Mouse (Mus musculus) mesoderm, embryonic 11.5 days (tissue): Measurements from ENCODE around the gene Gm7075.
"Not testable (repeated sequence)": the region's sequence is repeated elsewhere in the genome, so short reads cannot be mapped to it uniquely, and the experiment has no call there.

ENCODE experiments used
- DNase-seq: peaks from one replicate; pipeline ENCODE4 v3.0.0-alpha.2; 2012; ENCODE audit warnings: low read depth, low spot score

Gene Gm7075

DNA sequence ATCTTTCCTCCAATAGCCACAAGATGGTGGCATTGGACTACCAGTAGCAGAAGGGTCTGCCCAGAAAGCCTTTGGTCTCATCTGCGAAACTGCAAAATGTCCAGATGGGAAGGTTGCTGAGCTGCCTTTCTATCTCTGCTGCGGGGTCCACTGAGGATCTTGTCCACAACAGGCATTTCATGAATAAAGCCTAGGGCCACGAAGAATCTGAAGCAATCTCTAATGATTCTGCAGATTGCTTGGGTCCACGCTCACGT is 1.1 kb upstream of the Gm7075 start:
- no peak for DNase-seq

DNA sequence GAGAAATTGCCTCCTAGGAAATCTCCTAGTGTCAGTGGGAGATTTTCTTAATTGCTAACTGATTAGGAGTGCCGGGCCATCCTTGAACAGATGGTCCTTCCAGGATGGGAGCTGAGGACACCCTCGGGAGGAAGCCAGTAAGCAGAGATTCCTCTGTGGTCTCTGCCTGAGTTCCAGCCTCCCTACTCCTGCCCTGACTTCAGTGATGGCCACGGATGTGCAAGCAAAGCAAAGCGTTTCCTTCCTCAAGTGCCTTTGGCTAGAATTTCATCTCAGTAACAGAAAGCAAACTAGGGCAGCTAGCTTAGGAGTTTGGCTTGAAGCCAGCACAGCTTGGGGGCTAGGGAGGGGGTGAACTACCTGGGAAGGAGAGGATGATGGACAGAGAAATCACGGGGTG is 4.5 kb downstream of the Gm7075 start:
- DNase-seq, result no peak

DNA sequence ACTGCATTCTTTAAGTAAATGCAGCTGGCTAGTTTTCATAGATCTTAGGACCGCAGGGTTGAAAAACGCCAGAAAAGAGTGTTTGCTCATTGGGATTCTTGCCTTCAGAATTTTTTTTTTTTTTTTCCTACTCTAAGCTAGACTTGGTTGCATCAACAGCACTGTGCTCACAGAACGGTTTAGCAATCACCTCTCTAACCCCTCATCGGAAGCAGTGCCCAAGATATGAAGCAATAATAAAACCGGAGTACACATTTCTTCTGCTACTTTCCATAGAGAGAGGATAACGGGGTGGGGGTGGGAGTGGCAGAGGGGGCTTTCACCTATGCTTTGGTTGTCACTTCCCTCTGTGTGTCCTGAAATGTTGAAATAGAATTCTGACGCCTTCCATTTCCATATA is 5.7 kb downstream of the Gm7075 start:
- no peak for DNase-seq

DNA sequence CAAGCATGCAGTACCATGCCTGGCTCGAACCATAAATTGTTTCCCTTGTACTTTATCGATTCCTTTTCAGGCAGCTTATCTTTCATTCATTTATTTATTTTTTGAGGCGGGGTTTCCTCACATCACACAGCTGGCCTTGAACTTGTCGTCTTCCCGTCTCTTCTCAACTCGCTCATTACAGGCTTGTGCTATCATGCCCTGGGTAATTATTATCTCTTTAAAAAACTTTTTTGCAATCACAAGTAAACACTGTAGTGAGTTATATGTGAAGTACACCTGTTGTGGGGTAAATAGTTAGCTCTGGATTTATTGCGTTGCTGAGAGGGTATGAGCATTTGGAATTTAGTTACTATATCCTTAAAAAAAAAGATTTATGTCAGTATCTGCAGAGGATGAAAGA is 6.3 kb downstream of the Gm7075 start:
- DNase-seq, result no peak

DNA sequence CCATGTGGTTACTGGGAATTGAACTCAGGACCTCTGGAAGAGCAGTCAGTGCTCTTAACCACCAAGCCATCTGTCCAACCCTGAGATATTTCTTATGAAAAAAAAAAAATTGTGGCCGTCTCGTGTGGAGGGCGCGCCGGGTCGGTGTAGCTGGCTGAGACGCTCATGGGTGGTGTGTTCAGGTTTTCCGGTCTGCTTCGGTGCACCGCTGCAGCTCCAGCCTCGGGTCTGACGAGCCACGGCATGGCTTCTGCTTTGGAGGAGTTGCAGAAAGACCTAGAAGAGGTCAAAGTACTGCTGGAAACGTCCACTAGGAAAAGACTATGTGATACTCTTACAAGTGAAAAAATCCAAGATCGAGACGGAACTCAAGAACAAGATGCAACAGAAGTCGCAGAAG is 8.8 kb downstream of the Gm7075 start:
- DNase-seq, result no peak

DNA sequence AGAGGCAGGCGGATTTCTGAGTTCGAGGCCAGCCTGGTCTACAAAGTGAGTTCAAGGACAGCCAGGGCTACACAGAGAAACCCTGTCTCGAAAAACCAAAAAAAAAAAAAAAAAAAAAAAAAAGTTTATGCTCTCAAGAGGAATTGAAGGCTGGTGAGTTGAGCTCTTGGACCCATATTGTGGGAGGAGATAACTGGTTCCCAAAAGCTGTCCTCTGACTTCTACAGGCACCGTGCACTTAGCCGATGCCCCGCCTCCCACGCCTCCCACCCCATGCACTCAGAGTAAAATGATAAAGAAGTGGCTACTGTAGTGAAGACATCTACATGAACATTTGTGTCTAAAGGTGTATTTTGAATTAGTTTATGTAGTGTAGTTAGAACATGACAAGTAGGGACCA is 9.9 kb downstream of the Gm7075 start:
- not testable (repeated sequence) for DNase-seq

DNA sequence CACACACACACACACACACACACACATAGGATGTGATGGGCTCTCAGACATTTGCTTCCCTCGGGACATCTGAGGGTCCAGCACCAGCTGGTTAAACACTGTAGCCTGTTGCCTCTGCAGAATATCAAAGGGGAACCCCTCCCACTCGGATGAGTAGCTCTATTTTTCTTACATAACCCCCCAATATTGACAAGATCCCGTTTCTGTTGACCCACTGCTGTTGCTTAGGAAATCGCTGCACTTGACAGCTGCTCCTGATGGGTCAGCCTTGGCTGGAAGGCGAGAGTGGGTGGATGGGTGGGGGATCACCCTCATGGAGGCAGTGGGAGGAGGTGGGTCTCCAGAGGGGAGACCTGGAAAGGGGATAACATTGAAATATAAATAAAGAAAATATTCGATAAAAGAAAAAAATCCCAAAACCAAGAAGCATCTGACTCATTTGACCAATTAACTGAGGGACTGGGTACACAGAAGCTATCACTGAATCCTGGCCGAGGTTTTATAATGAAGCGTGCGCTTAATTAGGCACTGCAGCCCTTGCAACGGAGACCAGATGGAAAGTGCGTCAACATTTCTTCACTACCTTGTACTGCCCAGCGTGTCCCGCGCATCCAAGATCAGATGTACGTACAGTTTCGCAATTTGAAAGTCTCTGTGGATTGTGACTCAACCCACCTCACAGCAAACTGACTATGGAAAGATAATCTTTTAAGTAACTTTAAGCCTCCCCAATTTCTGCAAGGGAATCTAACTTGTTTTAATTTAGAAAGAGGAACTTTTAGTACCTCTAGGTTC is 11.2 kb downstream of the Gm7075 start:
- peak; percentile 12 for DNase-seq

DNA sequence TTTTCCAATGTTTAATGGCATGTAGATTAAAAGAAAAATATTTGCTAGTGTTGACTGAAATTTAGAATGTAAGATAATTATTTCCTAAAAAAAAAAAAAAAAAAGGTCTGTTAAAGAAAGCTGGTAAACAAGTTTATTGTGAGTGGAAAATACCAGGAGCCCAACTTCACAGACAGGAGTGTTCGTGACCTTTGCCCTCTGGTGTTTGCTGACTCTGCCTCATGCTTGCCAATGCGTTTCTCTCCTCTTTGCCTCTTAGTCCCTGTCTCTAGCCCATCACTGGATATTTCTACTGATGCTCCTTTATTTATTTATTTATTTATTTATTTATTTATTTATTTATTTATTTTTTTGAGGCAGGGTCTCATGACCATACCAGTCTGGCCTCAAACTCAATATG is 18.0 kb downstream of the Gm7075 start:
- no peak for DNase-seq

DNA sequence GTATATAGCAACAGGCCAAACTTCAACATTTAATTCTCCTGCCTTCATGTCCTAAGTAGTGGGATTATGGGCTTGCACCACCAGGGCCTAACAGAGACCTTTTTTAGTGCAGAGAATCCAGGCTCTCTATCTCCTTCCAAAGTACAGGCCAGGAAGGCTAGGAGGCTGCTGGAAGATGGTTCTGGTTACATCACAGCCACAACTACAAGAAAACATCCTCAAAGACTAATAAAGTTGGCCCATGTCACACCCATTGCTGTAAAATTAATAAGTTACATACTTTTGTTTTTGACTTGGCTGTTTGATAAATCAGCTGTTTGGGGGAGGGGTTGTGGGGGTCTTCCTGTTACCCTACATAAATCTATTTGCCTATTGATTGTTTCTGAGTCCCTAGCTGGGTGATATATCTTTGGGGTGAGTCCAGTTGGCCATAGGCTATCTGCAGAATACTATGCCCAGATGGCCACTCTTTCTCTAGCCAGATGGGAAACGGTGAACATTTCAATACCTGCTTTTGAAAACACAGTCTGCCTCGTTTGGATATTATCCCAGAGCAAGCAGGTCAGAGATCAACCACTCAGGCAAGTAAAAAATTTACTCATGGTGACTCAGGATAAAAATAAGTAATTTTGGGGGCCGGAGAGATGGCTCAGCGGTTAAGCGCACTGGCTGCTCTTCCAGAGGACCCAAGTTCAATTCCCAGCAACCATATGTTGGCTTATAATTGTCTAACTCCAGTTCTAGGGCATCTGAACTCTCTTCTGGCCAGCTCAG is 18.7 kb downstream of the Gm7075 start:
- DNase-seq, result no peak

DNA sequence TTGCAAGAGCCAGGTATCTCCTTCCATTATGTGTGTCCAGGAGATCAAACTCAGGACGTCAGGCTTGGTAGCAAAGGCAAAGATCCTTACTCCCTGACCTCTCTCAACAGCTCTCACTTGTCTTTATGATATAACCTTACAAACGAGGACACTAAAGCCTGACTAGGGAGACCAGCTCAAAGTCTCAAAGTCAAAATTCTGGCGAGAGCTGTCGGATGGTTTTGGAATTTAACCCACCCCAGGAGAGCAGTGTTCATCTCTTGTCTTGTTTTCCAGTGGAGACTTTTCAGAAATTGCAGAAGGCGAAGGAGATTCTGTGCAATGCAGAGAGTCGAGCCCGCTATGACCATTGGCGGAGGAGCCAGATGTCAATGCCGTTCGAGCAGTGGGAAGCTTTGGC is 24.6 kb downstream of the Gm7075 start:
- no peak for DNase-seq

DNA sequence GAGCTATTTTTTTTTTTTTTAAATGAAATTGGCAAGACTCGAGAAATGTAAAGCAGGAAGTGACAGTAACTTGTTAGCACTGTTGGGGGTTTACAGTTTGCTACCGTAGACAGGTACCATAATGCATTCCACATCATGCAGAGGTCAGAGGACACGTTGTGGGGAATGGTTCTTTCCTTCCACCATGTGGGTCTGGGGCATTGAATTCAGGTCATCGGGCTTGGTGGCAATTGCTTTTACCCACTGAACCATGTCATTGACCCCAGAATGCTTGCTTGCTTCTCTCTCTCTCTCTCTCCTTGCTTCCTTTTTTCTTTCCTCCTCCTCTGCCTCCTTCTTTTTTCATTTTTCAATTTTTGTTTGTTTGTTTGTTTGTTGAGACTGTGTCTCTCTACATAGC is 32.6 kb downstream of the Gm7075 start:
- no peak for DNase-seq

DNA sequence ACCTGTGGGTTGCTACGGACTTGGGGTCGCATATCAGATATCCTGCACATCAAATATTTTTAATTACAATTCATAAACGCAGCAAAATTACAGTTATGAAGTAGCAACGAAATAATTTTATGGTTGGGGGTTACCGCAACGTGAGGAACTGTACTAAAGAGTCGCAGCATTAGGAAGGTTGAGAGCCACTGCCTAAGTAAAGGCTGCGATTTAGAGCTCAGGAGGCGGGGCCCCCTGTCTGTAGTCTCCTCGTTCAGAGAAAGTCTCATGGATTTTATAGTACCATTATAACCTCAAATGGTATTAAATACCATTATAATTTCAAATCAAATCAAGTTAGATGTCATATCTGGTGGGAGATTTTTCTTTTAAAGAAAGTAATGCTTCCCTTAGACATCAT is 34.6 kb downstream of the Gm7075 start:
- no peak for DNase-seq

DNA sequence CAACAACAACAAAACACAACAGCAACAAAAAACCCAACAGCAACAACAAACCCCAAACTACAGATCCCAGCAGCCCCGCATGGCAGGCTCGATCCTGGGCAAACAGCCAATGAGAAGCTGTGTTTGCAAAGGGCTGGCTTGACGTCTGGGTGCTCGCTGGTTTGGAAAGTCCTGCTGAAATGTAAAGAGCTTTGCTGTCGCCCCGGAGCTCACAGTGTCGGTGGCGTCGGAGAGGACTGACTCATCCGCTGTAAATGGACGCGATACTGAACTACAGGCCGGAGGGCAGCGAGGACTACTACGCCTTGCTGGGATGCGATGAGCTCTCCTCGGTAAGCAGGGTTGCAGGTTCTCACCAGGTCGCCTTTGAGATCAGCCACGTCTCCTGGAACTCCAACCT is 35.1 kb downstream of the Gm7075 start:
- peak; percentile 78 for DNase-seq

DNA sequence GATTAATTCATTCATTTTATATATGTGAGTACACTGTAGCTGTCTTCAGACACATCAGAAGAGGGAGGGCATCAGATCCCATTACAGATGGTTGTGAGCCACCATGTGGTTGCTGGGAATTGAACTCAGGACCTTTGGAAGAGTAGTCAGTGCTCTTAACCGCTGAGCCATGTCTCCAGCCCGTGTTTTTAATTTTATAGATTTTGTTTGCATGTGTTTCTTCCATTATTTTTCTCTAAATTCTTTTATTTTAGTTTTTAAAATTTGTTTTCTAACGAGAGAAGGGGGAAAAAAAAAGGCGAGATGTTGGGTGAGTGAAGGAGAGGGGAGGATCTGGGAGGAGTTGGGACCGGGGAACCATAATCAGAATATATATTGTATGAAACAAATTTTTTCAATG is 35.7 kb downstream of the Gm7075 start:
- not testable (repeated sequence) for DNase-seq

DNA sequence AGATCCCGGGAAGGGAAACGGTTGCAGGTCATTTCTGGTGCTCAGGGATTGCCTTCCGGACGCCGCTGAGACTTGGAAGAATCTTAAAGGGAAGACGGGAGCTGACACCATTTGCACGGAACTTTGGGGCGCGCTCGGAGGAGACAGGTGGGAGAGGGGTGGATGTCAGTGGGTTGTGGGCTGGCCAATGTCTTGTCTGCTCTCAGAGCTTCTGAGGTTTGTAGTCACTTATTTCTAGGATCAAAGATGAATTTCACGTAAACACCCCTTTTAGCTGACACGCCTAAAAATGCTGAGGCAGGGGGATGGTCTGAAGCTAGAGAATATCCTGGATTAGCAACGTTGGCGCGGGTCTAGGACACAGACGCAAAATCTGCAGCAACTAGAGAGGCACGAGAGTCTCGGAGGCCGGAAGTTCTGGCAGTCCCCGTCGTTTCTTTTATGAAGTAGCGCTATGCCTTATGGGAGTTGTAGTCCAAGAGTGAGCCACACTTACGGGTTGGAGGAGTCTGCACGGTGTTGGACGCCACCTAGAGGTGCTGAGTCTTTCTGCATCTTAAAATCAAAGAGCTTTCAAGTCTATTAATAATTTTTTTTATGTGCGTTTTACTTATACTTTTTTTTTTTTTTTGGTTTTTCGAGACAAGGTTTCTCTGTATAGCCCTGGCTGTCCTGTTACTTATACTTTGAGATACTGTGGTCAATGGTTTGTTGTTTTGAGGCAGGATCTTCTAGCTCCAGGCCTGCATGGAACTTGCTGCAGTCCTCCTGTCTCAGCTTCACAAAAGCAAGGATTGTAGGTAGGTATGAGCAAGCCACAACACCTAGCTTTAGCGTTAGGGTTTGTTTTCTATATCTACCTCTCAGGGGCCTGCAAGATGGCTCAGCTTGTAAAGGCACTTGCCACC is 39.0 kb downstream of the Gm7075 start, which contains the start of gene Dnajc12:
Gene Dnajc12, plus strand, starts transcription at position 72 of the 908 bp plus-strand sequence.
- DNase-seq, result peak; percentile 95

DNA sequence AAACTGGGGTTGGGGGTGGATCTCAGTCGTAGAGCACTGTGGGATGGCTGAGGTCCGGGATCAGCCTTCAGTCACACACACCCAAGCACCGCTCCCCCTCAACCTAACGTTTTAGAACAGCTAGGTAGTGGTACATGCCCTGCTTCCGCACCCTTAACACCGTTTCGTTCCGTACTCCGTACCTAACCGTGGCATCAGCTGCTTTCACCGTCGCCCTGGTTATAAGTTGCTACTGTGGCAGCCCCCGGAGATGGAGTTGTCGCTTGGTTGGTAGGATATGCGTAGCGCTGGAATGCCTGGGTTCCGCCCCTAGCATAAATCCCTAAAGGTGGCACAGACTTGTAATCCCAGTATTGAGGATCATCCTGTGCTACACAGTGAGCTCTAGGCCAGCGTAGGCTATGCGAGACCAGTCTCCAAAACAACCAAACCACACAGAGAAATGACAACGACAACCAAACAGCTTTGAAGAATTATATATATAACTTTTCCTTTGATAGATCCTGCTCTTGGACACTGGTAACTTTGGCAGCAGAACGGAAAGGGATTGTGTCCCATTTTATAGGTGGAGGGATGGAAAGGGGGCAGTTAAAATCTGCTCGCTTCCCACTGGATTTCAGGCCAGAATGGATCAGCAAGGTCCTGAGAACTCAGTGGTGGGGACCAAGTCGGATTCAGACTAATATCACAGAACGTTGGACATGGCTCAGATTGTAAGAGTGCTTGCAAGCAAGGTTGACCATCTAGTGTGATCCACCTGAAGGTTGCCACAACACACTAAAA is 39.9 kb downstream of the Gm7075 start, which contains the start of gene Sirt1:
Gene Sirt1, minus strand, starts transcription at position 207 of the 783 bp plus-strand sequence.
- no peak for DNase-seq

DNA sequence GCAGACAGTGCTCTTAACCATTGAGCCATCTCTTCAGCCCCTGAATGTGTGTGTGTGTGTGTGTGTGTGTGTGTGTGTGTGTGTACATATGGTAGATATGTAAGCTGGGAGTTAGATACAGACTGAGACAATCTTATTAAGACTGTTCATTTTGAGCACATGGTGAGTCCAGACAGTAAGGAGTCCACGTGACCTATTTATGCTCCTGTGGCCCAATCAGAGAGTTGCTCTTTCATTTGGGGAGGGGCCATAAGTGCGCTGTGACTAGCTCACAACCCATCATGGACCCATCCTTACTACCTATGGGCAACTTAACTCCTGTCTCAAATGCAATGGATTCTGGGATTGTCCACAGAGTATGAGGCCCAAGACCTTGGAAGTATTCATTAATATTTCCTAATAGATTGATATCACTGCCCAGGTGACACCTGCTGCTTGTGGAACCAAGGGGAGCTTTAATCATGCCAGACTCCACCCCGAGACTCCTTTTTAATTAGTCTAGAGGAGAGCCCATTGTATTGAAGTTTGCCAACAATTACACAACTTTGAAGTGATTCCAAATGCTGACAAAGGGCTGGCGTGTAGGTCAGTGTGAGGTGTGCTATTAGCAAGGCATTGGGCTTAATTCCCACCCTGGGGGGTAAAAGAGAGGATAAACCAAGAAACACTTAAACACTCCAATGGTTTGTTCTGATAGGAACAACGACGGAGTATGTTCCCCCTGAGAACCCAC is 42.5 kb downstream of the Gm7075 start:
- DNase-seq, result no peak

DNA sequence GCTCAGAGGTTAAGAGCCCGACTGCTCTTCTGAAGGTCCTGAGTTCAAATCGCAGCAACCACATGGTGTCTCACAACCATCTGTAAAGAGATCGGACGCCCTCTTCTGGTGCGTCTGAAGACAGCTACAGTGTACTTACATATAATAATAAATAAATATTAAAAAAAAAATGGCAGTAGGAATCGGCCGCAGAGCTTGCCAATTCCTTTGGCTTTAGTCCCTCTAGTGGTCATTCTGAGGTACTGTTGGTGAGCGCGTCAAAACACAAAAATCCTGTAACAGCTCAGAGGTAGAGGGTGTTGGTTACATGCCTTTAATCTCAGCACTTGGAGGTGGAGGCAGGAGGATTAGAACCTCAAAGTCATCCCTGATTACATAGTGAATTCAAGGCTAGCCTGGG is 44.1 kb downstream of the Gm7075 start:
- peak; percentile 77 for DNase-seq

DNA sequence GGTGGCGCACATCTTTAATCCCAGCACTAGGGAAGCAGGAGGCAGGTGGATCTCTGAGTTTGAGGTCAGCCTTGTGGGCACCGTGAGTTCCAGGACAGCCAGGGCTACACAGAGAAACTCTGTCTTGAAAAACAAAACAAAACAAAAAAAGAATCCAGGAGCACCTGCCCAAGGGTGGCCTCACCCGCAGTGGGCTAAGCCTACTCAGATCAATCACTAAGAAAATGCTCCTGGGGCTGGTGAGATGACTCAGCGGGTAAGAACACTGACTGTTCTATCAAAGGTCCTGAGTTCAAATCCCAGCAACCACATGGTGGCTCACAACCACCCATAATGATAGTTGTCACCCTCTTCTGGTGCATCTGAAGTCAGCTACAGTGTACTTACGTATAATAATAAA is 45.3 kb downstream of the Gm7075 start:
- DNase-seq, result no peak
